15 mouse cellular contexts compared by ENCODE assay signal in genomic region chr1:162172806-162173205, GRCm38 (mm10).
DNase-seq lines count a peak whose midpoint lies in the region; TF ChIP-seq lines count a peak whose summit lies in the region.
"Had no signal": no experiment of that assay in that cellular context is flagged by ENCODE, and none has a peak within 500 bp of the region (broad histone marks: within the 10 kb centered on the region; RNA-seq: fewer than 3 reads in every experiment).

No protein-coding gene starts in this region.

- no peak for TF ChIP-seq CTCF in brain, embryonic 14.5 days (IDR thresholded peaks at IDR 0.05; ENCODE audit: borderline replicate concordance, extremely low read depth, insufficient read depth, insufficient read length)

- peak; percentile 54 for DNase-seq in heart, adult 11 months
- no peak for DNase-seq in heart, adult 9 months (ENCODE audit: low spot score in 2 of 2)
- peak; percentile 15 for DNase-seq in brain, embryonic 14.5 days (ENCODE audit: low read depth)
- peak; percentile 42 for DNase-seq in fat pad, adult 2 months (ENCODE audit: extremely low read depth, low read depth, low spot score)
- peak; percentile 22 for DNase-seq in lung, postnatal 14 days
- DNase-seq in ovary, adult 18-20 months (ENCODE audit: low spot score): no peak
- no peak for DNase-seq in Muller cell, postnatal 12 days (ENCODE audit: inconsistent ontology term)
- DNase-seq in thymus, postnatal 25 days: no peak
- DNase-seq: adrenal gland, postnatal 14 days; cerebellum, adult 9-10 months; gastrocnemius, postnatal 10 days; heart, postnatal 36 days; kidney, postnatal 25 days; liver; thymus, postnatal 14 days had no signal

- TF ChIP-seq POLR2A in brain, embryonic 14.5 days (IDR thresholded peaks at IDR 0.05; ENCODE audit: borderline replicate concordance, extremely low read depth, insufficient read depth, insufficient read length, poor library complexity, severe bottlenecking): no peak

Comparison
In these comparisons a context has a peak if more than half of its experiments do, and no peak if none do; other contexts are left out.
1. DNase-seq: peak in heart, adult 11 months (single experiment), brain, embryonic 14.5 days (single experiment), fat pad, adult 2 months (single experiment) and lung, postnatal 14 days (single experiment); none in heart, adult 9 months (0 of 2), ovary, adult 18-20 months (single experiment), Muller cell, postnatal 12 days (single experiment) and thymus, postnatal 25 days (single experiment).